Mouse (Mus musculus) MEL (cell line): ENCODE measurements around the gene Ticam1. TPM values are rescaled to one million over a fixed set of nuclear protein-coding genes. Genes with fewer than 3 reads are reported as not detected.
A peak's percentile ranks its signal among the peaks of the same experiment; 100 is the strongest.
"Not testable (repeated sequence)": the region's sequence is repeated elsewhere in the genome, so short reads cannot be mapped to it uniquely, and the experiment has no call there.

Experiments
- DNase-seq: peaks from one replicate; pipeline ENCODE4 v3.0.0; 2011; ENCODE audit warnings: low read depth, low spot score
- H3K27ac ChIP-seq: 2 replicates; pipeline ENCODE4 v1.5.1; 2012; ENCODE audit warnings: low read depth, mild to moderate bottlenecking, control low read depth, low read length, moderate library complexity; ENCODE audit not compliant: control insufficient read depth
- H3K27me3 ChIP-seq, 2 experiments: fragments of 150-350 bp in 1 of 2; sonication (generic) in 1 of 2; 2 replicates each; pipeline ENCODE4 v1.6.1; 2012; ENCODE audit warnings: low read length in 2 of 2, mild to moderate bottlenecking in 2 of 2, improper control_type of control experiment in 1 of 2, moderate library complexity in 1 of 2; ENCODE audit not compliant: insufficient read depth in 2 of 2, control insufficient read depth in 1 of 2
- H3K36me3 ChIP-seq, 2 experiments: 2 replicates each; pipeline ENCODE4 v1.6.1; 2012 to 2014; ENCODE audit warnings: low read length in 2 of 2, improper control_type of control experiment in 1 of 2, inconsistent platforms in 1 of 2, mild to moderate bottlenecking in 1 of 2; ENCODE audit not compliant: insufficient read depth in 2 of 2, control insufficient read depth in 1 of 2
- H3K4me1 ChIP-seq, 2 experiments: fragments of 150-350 bp in 1 of 2; sonication (generic) in 1 of 2; 2 replicates each; pipeline ENCODE4 v1.6.1; 2012; ENCODE audit warnings: low read length in 2 of 2, improper control_type of control experiment in 1 of 2, mild to moderate bottlenecking in 1 of 2; ENCODE audit not compliant: insufficient read depth in 2 of 2, control insufficient read depth in 1 of 2
- H3K4me3 ChIP-seq, 2 experiments: fragments of 150-350 bp in 1 of 2; sonication (generic) in 1 of 2; 2 replicates each; pipeline ENCODE4 v1.5.1; 2012; ENCODE audit warnings: low read depth in 2 of 2, low read length in 2 of 2, mild to moderate bottlenecking in 2 of 2, moderate library complexity in 2 of 2, control low read depth in 1 of 2, improper control_type of control experiment in 1 of 2; ENCODE audit not compliant: control insufficient read depth in 1 of 2, insufficient read depth in 1 of 2
- H3K79me2 ChIP-seq: 2 replicates; pipeline ENCODE4 v1.6.1; 2012; ENCODE audit warnings: mild to moderate bottlenecking, low read length, moderate library complexity; ENCODE audit not compliant: control insufficient read depth, poor library complexity, insufficient read depth
- H3K9ac ChIP-seq: 2 replicates; pipeline ENCODE4 v1.6.1; 2012; ENCODE audit warnings: low read depth, mild to moderate bottlenecking, control low read depth, low read length, moderate library complexity; ENCODE audit not compliant: control insufficient read depth, poor library complexity, severe bottlenecking
- H3K9me3 ChIP-seq: fragments of 150-350 bp; sonication (generic); replicated peaks from 2 replicates; pipeline ENCODE4 v1.6.1; 2012; ENCODE audit warnings: mild to moderate bottlenecking, low read length, improper control_type of control experiment, moderate library complexity; ENCODE audit not compliant: insufficient read depth
- CHD2 ChIP-seq: IDR thresholded peaks from 2 replicates; pipeline ENCODE4 v1.6.1; 2011; ENCODE audit warnings: low read length, improper control_type of control experiment
- POLR2AphosphoS2 ChIP-seq: IDR thresholded peaks from 2 replicates; pipeline ENCODE4 v1.6.1; 2011; ENCODE audit warnings: low read length, improper control_type of control experiment
- RAD21 ChIP-seq: IDR thresholded peaks from 2 replicates; pipeline ENCODE4 v1.6.1; 2011; ENCODE audit warnings: mild to moderate bottlenecking, low read depth, low read length, improper control_type of control experiment
- RCOR1 ChIP-seq: IDR thresholded peaks from 2 replicates; pipeline ENCODE4 v1.6.1; 2012; ENCODE audit warnings: low read depth, mild to moderate bottlenecking, inconsistent platforms, low read length, improper control_type of control experiment
- UBTF ChIP-seq: IDR thresholded peaks from 2 replicates; pipeline ENCODE4 v1.6.1; 2012; ENCODE audit warnings: low read depth, mild to moderate bottlenecking, inconsistent platforms, low read length, improper control_type of control experiment, moderate library complexity, borderline replicate concordance; ENCODE audit not compliant: insufficient read depth
- USF1 ChIP-seq: IDR thresholded peaks from 2 replicates; pipeline ENCODE4 v1.6.1; 2014; ENCODE audit warnings: low read depth, mild to moderate bottlenecking, inconsistent platforms, low read length, improper control_type of control experiment, moderate library complexity
- ZNF384 ChIP-seq: IDR thresholded peaks from 2 replicates; pipeline ENCODE4 v1.6.1; 2012; ENCODE audit warnings: low read depth, mild to moderate bottlenecking, inconsistent platforms, low read length, improper control_type of control experiment
- polyA plus RNA-seq, 2 experiments: library from polyadenylated mRNA; stranded (reverse) in 1 of 2; unstranded in 1 of 2; fragments of >175 nt in 1 of 2; fragments of >200 nt in 1 of 2; gene quantifications; 2 replicates each; pipeline versions ENCODE4 v1.2.1 to v1.2.4; 2012; ENCODE audit warnings: low replicate concordance in 2 of 2, low read depth in 1 of 2; ENCODE audit not compliant: insufficient read length in 2 of 2, insufficient read depth in 1 of 2, missing spikeins in 1 of 2
- total RNA-seq: library from RNA; depleted of rRNA; stranded (reverse); fragments of 300-350 nt; gene quantifications from 2 replicates; pipeline ENCODE4 v1.2.3, GENCODE M21; 2012

Gene Ticam1
- total and polyA plus RNA-seq, 3 experiments, result 4.6 to 8.7 TPM; not detected in 1

GRCm38 (mm10) chr17:56259301-56260037 lies 17.1 kb downstream of the Ticam1 start:
- H3K27ac ChIP-seq, result no peak overlapping the region
- peaks cover 0 to 28% of the 10 kb centered on the region in 2 experiments; a peak in 3 of 4 replicates for H3K36me3 ChIP-seq
- TF ChIP-seq POLR2AphosphoS2, result no peak
- no peak for TF ChIP-seq UBTF
- TF ChIP-seq CHD2, result no peak
- no peak for TF ChIP-seq ZNF384
- no peak for TF ChIP-seq RAD21
- no peak for TF ChIP-seq RCOR1
- no peak for DNase-seq
- H3K27me3 ChIP-seq, result no peaks in the 10 kb centered on the region
- H3K4me3 ChIP-seq, result peak overlapping the region; percentile 11 to 20; a peak in 3 of 4 replicates
- peaks cover 0 to 38% of the 10 kb centered on the region in 2 experiments; a peak in 2 of 4 replicates for H3K4me1 ChIP-seq
- peaks cover 48% of the 10 kb centered on the region for H3K79me2 ChIP-seq
- H3K9me3 ChIP-seq, result no peaks in the 10 kb centered on the region
- H3K9ac ChIP-seq, result peak overlapping the region; percentile 42

DNA sequence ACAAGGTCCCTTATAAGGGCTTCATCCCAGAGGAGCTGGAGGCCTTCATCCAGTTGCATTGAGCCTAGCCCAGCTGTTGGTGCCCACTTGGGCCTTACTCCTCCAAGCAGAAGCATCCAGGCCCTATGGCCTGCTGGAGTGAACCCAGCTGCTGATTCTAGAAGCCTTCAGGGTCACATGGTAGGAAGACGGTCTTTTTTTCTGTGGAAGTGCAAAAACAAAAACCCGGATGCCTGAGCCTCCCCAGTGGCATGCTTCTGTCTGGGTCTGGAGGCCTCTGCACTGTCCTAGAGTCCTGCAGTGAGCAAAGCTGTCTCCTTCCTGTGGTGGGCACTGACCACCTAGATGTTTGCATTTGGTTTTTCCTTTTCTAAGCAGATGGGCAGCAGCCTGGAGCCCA lies 17.8 kb downstream of the Ticam1 start:
- Histone ChIP-seq H3K36me3 (peaks cover 0 to 28% of the 10 kb centered on the region in 2 experiments; a peak in 3 of 4 replicates), H3K4me1 (peaks cover 0 to 38% of the 10 kb centered on the region in 2 experiments; a peak in 2 of 4 replicates), H3K9ac (peak overlapping the region; percentile 42), H3K79me2 (peaks cover 48% of the 10 kb centered on the region), H3K4me3 (peak overlapping the region; percentile 11 to 20; a peak in 3 of 4 replicates)
- DNase-seq, H3K9me3 ChIP-seq, H3K27ac ChIP-seq, H3K27me3 ChIP-seq: not testable (repeated sequence)
- 0 out of 2 replicates have a peak, but pooled peaks have one; percentile 11 for TF ChIP-seq USF1

DNA sequence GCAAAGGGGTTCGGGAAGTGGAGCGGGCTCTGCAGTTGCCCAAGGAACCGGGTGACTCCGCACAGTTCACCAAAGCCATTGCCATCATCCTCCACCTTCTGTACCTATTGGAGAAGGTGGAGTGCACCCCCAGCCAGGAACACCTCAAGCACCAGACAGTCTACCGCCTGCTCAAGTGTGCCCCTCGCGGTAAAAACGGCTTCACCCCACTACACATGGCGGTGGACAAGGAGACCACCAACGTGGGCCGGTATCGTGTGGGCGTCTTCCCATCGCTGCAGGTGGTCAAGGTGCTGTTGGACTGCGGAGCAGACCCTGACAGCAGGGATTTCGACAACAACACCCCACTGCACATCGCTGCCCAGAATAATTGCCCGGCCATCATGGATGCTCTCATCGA lies 18.3 kb downstream of the Ticam1 start:
- Histone ChIP-seq H3K4me3 (0 out of 4 replicates have a peak overlapping the region, but pooled peaks of 1 of the 2 experiments have one; percentile 7), H3K79me2 (peaks cover 48% of the 10 kb centered on the region), H3K9ac (peak overlapping the region; percentile 42; the same call in 1 of the 2 replicates), H3K4me1 (peaks cover 0 to 38% of the 10 kb centered on the region in 2 experiments; a peak in 2 of 4 replicates), H3K36me3 (peaks cover 0 to 28% of the 10 kb centered on the region in 2 experiments; a peak in 3 of 4 replicates)
- not testable (repeated sequence) for H3K27me3 ChIP-seq, DNase-seq, H3K9me3 ChIP-seq, H3K27ac ChIP-seq
